Mouse (Mus musculus): ENCODE results near the gene Cstb. TPM values are rescaled to one million over a fixed set of nuclear protein-coding genes. Genes with fewer than 3 reads are reported as not detected.

Gene Cstb
- polyA plus RNA-seq, 1 experiment: 355 TPM

- TF ChIP-seq MYOD1 (IDR thresholded peaks at IDR 0.05; ENCODE audit: control insufficient read depth, insufficient read length, low read depth) (no peak), CTCF (IDR thresholded peaks at IDR 0.05; ENCODE audit: control insufficient read depth, insufficient read depth, insufficient read length) (no peak), USF1 (IDR thresholded peaks at IDR 0.05; ENCODE audit: low read depth) (no peak), CEBPB (IDR thresholded peaks at IDR 0.05; ENCODE audit: low read depth) (no peak), MYOG (IDR thresholded peaks at IDR 0.05; ENCODE audit: control insufficient read depth, extremely low read depth, insufficient read length) (no peak), FOSL1 (IDR thresholded peaks at IDR 0.05; ENCODE audit: insufficient read depth, low read length, poor library complexity, severe bottlenecking) (no peak), MAX (IDR thresholded peaks at IDR 0.05) (no peak)
- no peaks in the 10 kb centered on the region for H3K79me2 ChIP-seq (ENCODE audit: control insufficient read depth, insufficient read depth)
- no peaks in the 10 kb centered on the region for H3K36me3 ChIP-seq (ENCODE audit: control insufficient read depth, insufficient read depth)
- H3ac ChIP-seq (ENCODE audit: control insufficient read depth, insufficient read length, low read depth): no peak overlapping the region
- H3K27me3 ChIP-seq (ENCODE audit: control insufficient read depth, insufficient read depth, insufficient read length): peaks cover 3% of the 10 kb centered on the region
- no peak overlapping the region for H3K4me3 ChIP-seq (ENCODE audit: insufficient read depth, poor library complexity, severe bottlenecking)
- H3K79me3 ChIP-seq (ENCODE audit: low read depth): no peaks in the 10 kb centered on the region
Observed at GRCm38 (mm10) chr10:78474759-78475158, 49.3 kb downstream of the Cstb start.

GRCm38 (mm10) chr10:78476821-78477220, 51.4 kb downstream of the Cstb start:
- no peak overlapping the region for H3K4me3 ChIP-seq (ENCODE audit: insufficient read depth, poor library complexity, severe bottlenecking)
- no peaks in the 10 kb centered on the region for H3K79me3 ChIP-seq (ENCODE audit: low read depth)
- H3ac ChIP-seq (ENCODE audit: control insufficient read depth, insufficient read length, low read depth): no peak overlapping the region
- peaks cover 3% of the 10 kb centered on the region for H3K27me3 ChIP-seq (ENCODE audit: control insufficient read depth, insufficient read depth, insufficient read length)
- no peaks in the 10 kb centered on the region for H3K36me3 ChIP-seq (ENCODE audit: control insufficient read depth, insufficient read depth)
- H3K79me2 ChIP-seq (ENCODE audit: control insufficient read depth, insufficient read depth): no peaks in the 10 kb centered on the region
- TF ChIP-seq FOSL1 (IDR thresholded peaks at IDR 0.05; ENCODE audit: insufficient read depth, low read length, poor library complexity, severe bottlenecking): no peak
- no peak for TF ChIP-seq MAX (IDR thresholded peaks at IDR 0.05)
- TF ChIP-seq USF1 (IDR thresholded peaks at IDR 0.05; ENCODE audit: low read depth): no peak

Small RNAs within 50 kb of the gene (microRNA-seq; reads per million reads assigned to microRNA genes)
- gene Mir6410 (ENCODE audit: borderline microRNAs expressed) (not detected), gene Mir6907 (ENCODE audit: borderline microRNAs expressed) (not detected), gene Mir6908 (ENCODE audit: borderline microRNAs expressed) (not detected)

Other genes with a start within 250 kb of the Cstb start
- 32.4 TPM for gene Pwp2, start 240.5 kb upstream of the Cstb start, polyA plus RNA-seq (2012; fragmentation: generic; extraction: Trizol)
- gene Trappc10, start 181.0 kb upstream of the Cstb start, polyA plus RNA-seq (2012; fragmentation: generic; extraction: Trizol): 18.2 TPM
- gene Agpat3, start 73.2 kb upstream of the Cstb start, polyA plus RNA-seq (2012; fragmentation: generic; extraction: Trizol): 95.0 TPM
- 154 TPM for gene Rrp1, start 12.6 kb upstream of the Cstb start, polyA plus RNA-seq (2012; fragmentation: generic; extraction: Trizol)
- 10.6 TPM for gene Pdxk, start 39.3 kb downstream of the Cstb start, polyA plus RNA-seq (2012; fragmentation: generic; extraction: Trizol)
- gene Olfr1358, start 91.8 kb downstream of the Cstb start, polyA plus RNA-seq (2012; fragmentation: generic; extraction: Trizol): not detected
- gene Ilvbl, start 148.7 kb downstream of the Cstb start, polyA plus RNA-seq (2012; fragmentation: generic; extraction: Trizol): 23.7 TPM
- 37.2 TPM for gene Syde1, start 166.3 kb downstream of the Cstb start, polyA plus RNA-seq (2012; fragmentation: generic; extraction: Trizol)
- not detected for gene Olfr1357, start 192.4 kb downstream of the Cstb start, polyA plus RNA-seq (2012; fragmentation: generic; extraction: Trizol)

Data from C2C12 (cell line).